Mouse (Mus musculus): ENCODE results near the gene Ttc25.

DNA sequence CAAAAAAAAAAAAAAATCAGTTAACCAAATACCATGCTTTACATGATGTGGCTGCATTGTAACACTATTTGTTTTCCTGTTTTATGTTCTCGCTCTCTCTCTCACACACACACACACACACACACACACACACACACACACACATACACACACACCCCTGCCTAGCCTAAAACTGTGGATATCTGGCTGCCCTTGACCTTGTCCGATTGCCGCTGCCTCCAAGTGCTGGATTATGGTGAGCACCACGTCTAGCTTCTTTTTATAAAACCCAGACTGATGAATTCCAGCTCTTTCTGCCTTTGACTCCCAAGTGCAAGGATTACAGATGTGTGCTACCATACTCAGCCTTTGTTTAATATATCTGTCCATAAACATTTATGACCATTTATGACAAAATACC, 72.1 kb downstream of the Ttc25 start:
- TF ChIP-seq CTCF (IDR thresholded peaks at IDR 0.05; ENCODE audit: borderline replicate concordance, insufficient read depth, low read depth, low read length) (no peak), POLR2A (IDR thresholded peaks at IDR 0.05; ENCODE audit: borderline replicate concordance, insufficient read depth, low read length) (no peak)
